Mouse (Mus musculus): Measurements from ENCODE around the gene Crbn.

DNA sequence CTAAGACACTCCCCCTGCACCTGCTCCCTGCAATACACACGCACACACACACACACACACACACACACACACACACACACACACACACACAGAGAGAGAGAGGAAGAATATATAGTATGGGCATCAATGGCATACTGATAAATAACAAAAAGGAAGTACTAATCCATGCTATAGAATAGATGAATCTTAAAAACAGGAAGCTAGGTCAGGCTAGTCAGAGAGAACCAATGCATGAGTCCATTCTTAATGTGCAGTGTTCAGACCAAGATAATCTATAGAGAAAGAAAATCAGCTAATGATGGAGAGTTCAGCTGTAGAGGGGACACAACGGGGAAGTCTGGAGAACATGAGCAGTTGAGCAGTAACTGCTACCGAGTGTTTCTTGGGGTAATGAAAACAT lies 41.6 kb downstream of the Crbn start:
- TF ChIP-seq EP300 (IDR thresholded peaks at IDR 0.05) (no peak), CTCF (IDR thresholded peaks at IDR 0.05) (no peak)

All from lung, postnatal 0 days (tissue).